Mouse (Mus musculus) CH12.LX (cell line): ENCODE data around the gene Olfr1410. TPM values are rescaled to one million over a fixed set of nuclear protein-coding genes. Genes with fewer than 3 reads are reported as not detected.

Experiments used
- DNase-seq: peaks from one replicate; pipeline ENCODE4 v3.0.0-alpha.2; 2013; ENCODE audit errors: extremely low read depth
- H3K27ac ChIP-seq: 2 replicates; pipeline ENCODE4 v1.5.1; 2012; ENCODE audit warnings: low read depth, mild to moderate bottlenecking, control low read depth, moderate library complexity; ENCODE audit not compliant: insufficient read depth
- H3K27me3 ChIP-seq: replicated peaks from 2 replicates; pipeline ENCODE3; 2012; ENCODE audit warnings: inconsistent platforms
- H3K36me3 ChIP-seq, 2 experiments: replicated peaks in 1 of 2; 2 replicates each; pipeline versions ENCODE3 to v1.6.1; 2012; ENCODE audit warnings: inconsistent platforms in 1 of 2, low read length in 1 of 2, mild to moderate bottlenecking in 1 of 2, mixed read lengths in 1 of 2, moderate library complexity in 1 of 2; ENCODE audit not compliant: control insufficient read depth in 1 of 2, insufficient read depth in 1 of 2
- H3K4me1 ChIP-seq, 2 experiments: 2 replicates each; pipeline ENCODE4 v1.6.1; 2012; ENCODE audit warnings: inconsistent platforms in 1 of 2, moderate library complexity in 1 of 2; ENCODE audit not compliant: insufficient read depth in 2 of 2, control insufficient read depth in 1 of 2
- H3K4me2 ChIP-seq: 2 replicates; pipeline ENCODE4 v1.6.1; 2012; ENCODE audit warnings: low read depth, mild to moderate bottlenecking, control low read depth; ENCODE audit not compliant: poor library complexity, insufficient read depth, severe bottlenecking
- H3K4me3 ChIP-seq, 3 experiments: fragments of 150-350 bp in 1 of 3; sonication (generic) in 1 of 3; replicated peaks in 1 of 3; 2 replicates each; pipeline versions ENCODE3 to v1.5.1; 2011 to 2012; ENCODE audit warnings: low read depth in 2 of 3, low read length in 2 of 3, mild to moderate bottlenecking in 2 of 3, moderate library complexity in 2 of 3, control low read depth in 1 of 3, improper control_type of control experiment in 1 of 3, inconsistent platforms in 1 of 3, mixed read lengths in 1 of 3; ENCODE audit not compliant: poor library complexity in 1 of 3
- H3K79me2 ChIP-seq: replicated peaks from 2 replicates; pipeline ENCODE4 v1.6.1; 2012; ENCODE audit warnings: mild to moderate bottlenecking, moderate library complexity; ENCODE audit not compliant: control insufficient read depth, poor library complexity, insufficient read depth, severe bottlenecking; ENCODE audit errors: extremely low read depth
- H3K9ac ChIP-seq: 2 replicates; pipeline ENCODE4 v1.6.1; 2012; ENCODE audit warnings: low read depth, mild to moderate bottlenecking, control low read depth, moderate library complexity; ENCODE audit not compliant: insufficient read depth
- H3K9me3 ChIP-seq: replicated peaks from 2 replicates; pipeline ENCODE3; 2012; ENCODE audit warnings: low read length, inconsistent platforms, mixed read lengths
- CHD1 ChIP-seq: IDR thresholded peaks from 2 replicates; pipeline ENCODE4 v1.6.1; 2012; ENCODE audit warnings: low read depth, low read length, improper control_type of control experiment, inconsistent platforms
- EP300 ChIP-seq: IDR thresholded peaks from 2 replicates; pipeline ENCODE4 v1.6.1; 2011; ENCODE audit warnings: low read length, improper control_type of control experiment
- ETS1 ChIP-seq: conservative IDR thresholded peaks from 2 replicates; pipeline ENCODE4 v1.6.1; 2012; ENCODE audit warnings: low read depth, mild to moderate bottlenecking, inconsistent platforms, low read length, improper control_type of control experiment, moderate library complexity
- GABPA ChIP-seq: IDR thresholded peaks from 2 replicates; pipeline ENCODE4 v1.6.1; 2012; ENCODE audit warnings: low read depth, low read length, improper control_type of control experiment, inconsistent platforms; ENCODE audit not compliant: insufficient replicate concordance
- HCFC1 ChIP-seq: IDR thresholded peaks from 2 replicates; pipeline ENCODE4 v1.6.1; 2012; ENCODE audit warnings: low read depth, mild to moderate bottlenecking, inconsistent platforms, low read length, improper control_type of control experiment
- IRF4 ChIP-seq: IDR thresholded peaks from 2 replicates; pipeline ENCODE4 v1.6.1; 2014; ENCODE audit warnings: low read depth, mild to moderate bottlenecking, inconsistent platforms, low read length, improper control_type of control experiment
- JUN ChIP-seq: IDR thresholded peaks from 2 replicates; pipeline ENCODE4 v1.6.1; 2011; ENCODE audit warnings: low read depth, mild to moderate bottlenecking, low read length, improper control_type of control experiment, moderate library complexity; ENCODE audit not compliant: insufficient read depth
- KAT2A ChIP-seq: IDR thresholded peaks from 2 replicates; pipeline ENCODE4 v1.6.1; 2012; ENCODE audit warnings: low read length, improper control_type of control experiment, inconsistent platforms; ENCODE audit not compliant: insufficient replicate concordance
- MAFK ChIP-seq: IDR thresholded peaks from 2 replicates; pipeline ENCODE4 v1.6.1; 2011; ENCODE audit warnings: low read length, improper control_type of control experiment; ENCODE audit not compliant: insufficient replicate concordance
- MAZ ChIP-seq: IDR thresholded peaks from 2 replicates; pipeline ENCODE4 v1.6.1; 2012; ENCODE audit warnings: low read depth, mild to moderate bottlenecking, inconsistent platforms, low read length, improper control_type of control experiment, moderate library complexity
- MEF2A ChIP-seq: IDR thresholded peaks from 2 replicates; pipeline ENCODE4 v1.6.1; 2014; ENCODE audit warnings: low read depth, mild to moderate bottlenecking, inconsistent platforms, low read length, improper control_type of control experiment, borderline replicate concordance
- MXI1 ChIP-seq: IDR thresholded peaks from 2 replicates; pipeline ENCODE4 v1.6.1; 2011; ENCODE audit warnings: mild to moderate bottlenecking, low read depth, low read length, improper control_type of control experiment
- NRF1 ChIP-seq: IDR thresholded peaks from 2 replicates; pipeline ENCODE4 v1.6.1; 2014; ENCODE audit warnings: low read depth, mild to moderate bottlenecking, inconsistent platforms, low read length, improper control_type of control experiment, moderate library complexity
- POLR2A ChIP-seq: IDR thresholded peaks from 2 replicates; pipeline ENCODE4 v1.6.1; 2011; ENCODE audit warnings: low read depth, mild to moderate bottlenecking, improper control_type of control experiment, low read length
- RAD21 ChIP-seq: IDR thresholded peaks from 2 replicates; pipeline ENCODE4 v1.6.1; 2011; ENCODE audit warnings: low read depth, mild to moderate bottlenecking, low read length, improper control_type of control experiment, moderate library complexity
- SIN3A ChIP-seq: IDR thresholded peaks from 2 replicates; pipeline ENCODE4 v1.6.1; 2012; ENCODE audit warnings: low read length, improper control_type of control experiment, inconsistent platforms
- SMC3 ChIP-seq: IDR thresholded peaks from 2 replicates; pipeline ENCODE4 v1.6.1; 2011; ENCODE audit warnings: low read depth, low read length, improper control_type of control experiment
- USF1 ChIP-seq: IDR thresholded peaks from 2 replicates; pipeline ENCODE4 v1.6.1; 2014; ENCODE audit warnings: low read depth, mild to moderate bottlenecking, inconsistent platforms, low read length, improper control_type of control experiment
- USF2 ChIP-seq: conservative IDR thresholded peaks from 2 replicates; pipeline ENCODE4 v1.6.1; 2011; ENCODE audit warnings: low read depth, low read length, improper control_type of control experiment
- ZC3H11A ChIP-seq: IDR thresholded peaks from 2 replicates; pipeline ENCODE4 v1.6.1; 2012; ENCODE audit warnings: low read depth, mild to moderate bottlenecking, inconsistent platforms, low read length, improper control_type of control experiment
- ZMIZ1 ChIP-seq: IDR thresholded peaks from 2 replicates; pipeline ENCODE4 v1.6.1; 2012; ENCODE audit warnings: low read depth, mild to moderate bottlenecking, inconsistent platforms, low read length, improper control_type of control experiment
- dilution Hi-C: fragments of 300-500 bp; cut with MboI; formaldehyde crosslinking; loops from 2 replicates; pipeline ENCODE4 v1.14.3; 2020; ENCODE audit warnings: low sequenced_read_pairs; ENCODE audit not compliant: extremely low pct_unique_long_range_greater_than_20kb, extremely low pct_ligation_motif_present
- in situ Hi-C: fragments of 300-500 bp; cut with MboI; formaldehyde crosslinking; loops from 3 replicates; pipeline ENCODE4 v1.14.3; 2019; ENCODE audit warnings: low sequenced_read_pairs, low pct_ligation_motif_present, low pct_unique_long_range_greater_than_20kb, mixed read lengths
- polyA plus RNA-seq: library from polyadenylated mRNA; unstranded; fragments of >175 nt; gene quantifications from 2 replicates; pipeline ENCODE4 v1.2.1, GENCODE M21; 2012; ENCODE audit warnings: low read depth; ENCODE audit not compliant: insufficient read length
- total RNA-seq, 2 experiments: library from RNA; depleted of rRNA; stranded (reverse); fragments of 300-350 nt in 1 of 2; fragments of >200 nt in 1 of 2; gene quantifications; 2 replicates each; pipeline ENCODE4 v1.2.3; 2012 to 2014

Gene Olfr1410
- total and polyA plus RNA-seq, 3 experiments: 0.08 TPM; not detected in 2

GRCm38 (mm10) chr1:92618360-92618759 is 12.8 kb downstream of the Olfr1410 start:
- Histone ChIP-seq H3K9ac (no peak overlapping the region), H3K27ac (no peak overlapping the region), H3K4me1 (0 out of 4 replicates have a peak, but pooled peaks cover 0 to 2% of the 10 kb centered on the region in 2 experiments), H3K27me3 (peaks cover 61% of the 10 kb centered on the region), H3K79me2 (no peaks in the 10 kb centered on the region), H3K9me3 (no peaks in the 10 kb centered on the region), H3K4me2 (no peak overlapping the region), H3K36me3 (no peaks in the 10 kb centered on the region), H3K4me3 (no peak overlapping the region)
- TF ChIP-seq SIN3A (no peak), MAFK (no peak), MEF2A (no peak), HCFC1 (no peak), IRF4 (no peak), JUN (no peak)
- in situ Hi-C loops: no loop called here
- no peak for DNase-seq
- dilution Hi-C loops: no loop called here

GRCm38 (mm10) chr1:92628227-92628626 is 22.6 kb downstream of the Olfr1410 start:
- TF ChIP-seq ETS1 (no peak), ZC3H11A (no peak), ZMIZ1 (no peak), KAT2A (no peak), GABPA (no peak), SIN3A (no peak), USF2 (no peak), SMC3 (no peak), MXI1 (no peak), CHD1 (no peak), JUN (no peak), HCFC1 (no peak), MAZ (no peak), NRF1 (no peak), RAD21 (no peak), MEF2A (no peak), EP300 (no peak), POLR2A (no peak), USF1 (no peak)
- TF ChIP-seq, all 38 proteins: peak for 0
- Histone ChIP-seq H3K27ac (no peak overlapping the region), H3K27me3 (peaks cover 49% of the 10 kb centered on the region), H3K4me1 (no peaks in the 10 kb centered on the region), H3K36me3 (no peaks in the 10 kb centered on the region), H3K9me3 (no peaks in the 10 kb centered on the region), H3K9ac (no peak overlapping the region), H3K4me3 (no peak overlapping the region), H3K79me2 (no peaks in the 10 kb centered on the region; the same call in 1 of the 2 replicates), H3K4me2 (no peak overlapping the region)
- in situ Hi-C loops: no loop called here
- dilution Hi-C loops: no loop called here
- no peak for DNase-seq
